Mouse (Mus musculus) hindlimb bud, embryonic 11.5 days (tissue): ENCODE results near the gene Cand2.

ENCODE experiments used
- DNase-seq: peaks from one replicate; pipeline ENCODE4 v3.0.0-alpha.2; 2012; ENCODE audit warnings: low read depth, low spot score; ENCODE audit errors: extremely low spot score

Gene Cand2

DNA sequence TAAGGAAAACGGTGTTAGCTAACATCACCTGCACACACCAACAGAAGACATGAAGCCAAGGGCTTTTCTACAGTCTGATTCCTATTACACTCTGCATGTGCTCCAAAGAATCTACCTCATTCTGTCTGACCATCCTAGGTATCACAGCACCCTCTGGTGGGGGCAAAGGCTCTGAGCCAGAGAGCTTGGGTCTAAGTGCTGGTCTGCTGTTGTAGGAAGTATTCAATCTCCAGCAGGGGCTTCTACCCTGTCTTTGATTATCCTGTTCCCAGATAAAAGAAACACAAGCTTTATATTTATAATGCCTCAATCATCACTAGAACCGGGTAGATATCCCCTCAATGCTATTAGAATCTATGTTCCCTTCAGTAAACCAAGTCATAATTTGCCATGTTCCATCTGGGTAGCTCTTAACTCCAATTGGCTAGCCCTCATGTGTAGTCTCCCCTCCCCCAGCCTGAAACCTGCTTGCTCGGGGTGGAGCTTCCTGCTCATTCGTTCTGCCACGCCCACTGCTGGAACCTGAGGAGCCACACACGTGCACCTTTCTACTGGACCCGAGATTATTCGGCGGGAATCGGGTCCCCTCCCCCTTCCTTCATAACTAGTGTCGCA lies 49.6 kb downstream of the Cand2 start:
- peak; percentile 60 for DNase-seq

GRCm38 (mm10) chr6:115830779-115831601 lies 56.7 kb downstream of the Cand2 start:
- DNase-seq, result no peak

GRCm38 (mm10) chr6:115832152-115832850 lies 58.0 kb downstream of the Cand2 start:
- DNase-seq, result no peak

GRCm38 (mm10) chr6:115833861-115834260 lies 59.5 kb downstream of the Cand2 start:
- no peak for DNase-seq

DNA sequence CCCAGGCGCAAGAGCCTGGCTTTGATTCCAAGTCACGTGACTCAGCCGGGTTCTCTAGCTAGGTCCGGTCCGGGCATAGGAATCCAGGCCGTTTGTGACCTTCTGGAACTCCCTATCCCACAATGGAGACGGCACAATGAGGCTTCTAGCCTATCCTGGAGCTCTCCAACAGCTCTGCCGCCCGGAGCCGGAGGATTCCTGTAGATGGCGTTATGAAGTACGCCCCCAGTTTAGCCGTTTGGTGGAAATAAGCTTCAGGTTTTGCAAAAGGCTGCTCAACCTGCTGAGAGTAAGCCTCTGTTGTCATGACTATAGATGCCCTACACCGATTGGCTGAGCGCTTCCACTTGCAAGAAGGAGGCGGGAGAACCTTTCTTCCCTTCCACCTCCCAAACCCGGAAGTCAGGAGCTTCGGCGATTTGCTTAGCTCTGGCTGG lies 63.8 kb downstream of the Cand2 start, which contains the start of gene Efcab12:
TSS of gene Efcab12 (minus strand) at position 252 of the 437 bp plus-strand sequence.
- DNase-seq, result no peak

DNA sequence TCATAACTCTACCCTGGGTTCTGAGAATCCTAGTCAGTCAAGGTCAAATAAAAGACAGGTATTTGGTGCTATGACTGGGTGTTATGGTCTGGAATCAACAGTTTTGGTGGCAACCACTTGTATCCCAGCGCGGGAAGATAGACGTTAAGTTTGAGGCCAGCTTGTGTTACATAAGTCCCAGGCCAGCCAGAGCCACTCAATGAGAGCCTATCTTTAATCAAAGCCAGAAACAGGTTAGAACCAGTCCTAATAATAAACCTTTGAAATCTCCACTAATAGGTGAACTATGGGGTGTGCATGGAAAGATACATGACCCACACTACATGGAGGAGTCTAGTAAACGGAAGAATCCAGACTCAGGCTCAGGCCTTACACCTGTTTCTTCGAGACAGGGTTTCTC lies 64.4 kb downstream of the Cand2 start:
- no peak for DNase-seq

DNA sequence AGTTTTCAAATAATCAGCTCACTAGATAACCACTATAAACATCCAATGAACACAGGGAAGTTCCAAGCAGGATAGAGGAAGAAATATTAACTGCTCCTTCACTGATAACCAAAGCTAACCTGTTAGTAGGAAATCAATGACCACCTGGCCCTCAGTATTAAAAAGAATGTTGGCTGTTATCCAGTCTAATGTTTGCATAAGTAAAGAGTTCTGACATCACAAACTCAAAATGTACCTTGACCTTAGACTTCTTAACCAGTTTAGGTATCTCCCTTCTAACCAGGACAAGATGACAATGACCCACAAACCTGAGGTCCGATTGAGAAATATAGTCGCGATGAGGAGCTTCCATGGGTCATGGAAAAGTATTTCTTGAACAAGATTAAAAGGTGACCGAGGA lies 70.7 kb downstream of the Cand2 start:
- DNase-seq, result no peak

GRCm38 (mm10) chr6:115846640-115847411 lies 72.5 kb downstream of the Cand2 start:
- no peak for DNase-seq

DNA sequence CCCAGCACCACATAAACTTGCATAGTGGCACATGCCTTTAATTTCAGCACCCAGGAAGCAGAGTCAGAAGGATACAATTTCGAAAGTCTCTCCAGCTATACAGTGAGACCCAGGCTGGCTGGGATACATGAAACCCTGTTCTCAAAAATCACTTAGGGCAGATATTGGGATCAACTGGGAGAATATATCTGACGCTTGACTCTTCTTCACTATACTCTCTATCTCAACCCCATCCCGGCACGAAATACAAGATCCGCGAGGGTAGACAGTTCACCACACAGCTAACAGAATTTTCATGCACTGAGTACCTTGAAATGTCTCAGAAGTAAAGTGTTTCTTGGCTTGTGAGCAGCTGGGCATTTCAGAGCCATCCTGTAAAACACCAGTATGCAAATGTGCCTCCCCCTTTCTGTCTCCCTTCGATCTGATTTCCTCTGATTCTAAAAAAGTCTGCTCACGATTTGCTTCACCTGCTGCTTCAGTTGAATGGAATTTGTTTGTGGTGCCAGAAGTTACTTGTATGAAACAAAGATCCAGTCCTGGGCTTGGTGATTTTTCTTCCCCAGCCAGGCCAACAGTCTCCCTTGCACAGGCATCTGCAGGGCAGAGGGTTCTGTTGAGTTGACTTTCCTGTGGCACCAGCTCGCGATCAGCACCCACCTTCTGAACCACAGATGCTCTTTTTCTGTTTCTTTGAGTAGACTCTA lies 74.4 kb downstream of the Cand2 start:
- DNase-seq, result no peak

DNA sequence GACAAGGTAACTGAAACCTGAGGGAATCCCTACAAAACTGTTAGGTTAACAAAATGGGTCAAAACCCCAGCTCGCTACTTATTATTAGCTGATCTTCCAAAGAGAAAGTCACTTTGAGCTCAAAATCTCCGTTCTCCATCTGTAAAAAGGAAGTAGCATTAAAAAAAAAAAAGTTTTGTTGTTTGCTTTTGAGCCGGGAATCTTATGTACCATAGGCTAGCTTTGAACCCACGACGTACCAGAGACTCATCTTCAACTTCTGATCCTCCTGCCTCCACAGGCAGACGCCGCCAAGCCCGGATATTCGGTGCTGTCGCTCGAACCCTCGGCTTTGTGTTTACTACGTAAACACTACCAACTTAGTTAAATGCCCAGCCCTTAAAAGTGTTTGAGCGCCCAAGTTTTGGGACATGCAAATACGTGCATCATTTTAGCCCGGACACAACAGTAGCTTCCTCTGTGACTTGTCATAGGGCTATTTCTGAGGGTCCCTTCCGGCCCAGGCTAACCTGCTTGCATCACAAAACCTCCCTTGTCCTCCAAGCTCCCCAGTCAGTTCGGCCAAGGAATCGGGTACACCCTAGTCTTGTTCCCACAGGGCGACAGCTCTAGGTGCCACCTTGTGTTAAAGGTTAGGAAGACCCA lies 78.2 kb downstream of the Cand2 start:
- no peak for DNase-seq

- peak; percentile 100 for DNase-seq
These were observed 78.9 kb downstream of the Cand2 start, which contains the start of the genes Mbd4 and Ift122 for GRCm38 (mm10) chr6:115853091-115853813. TSS of gene Mbd4 (minus strand) at chr6:115853371. TSS of gene Ift122 (plus strand) at chr6:115853470.

DNA sequence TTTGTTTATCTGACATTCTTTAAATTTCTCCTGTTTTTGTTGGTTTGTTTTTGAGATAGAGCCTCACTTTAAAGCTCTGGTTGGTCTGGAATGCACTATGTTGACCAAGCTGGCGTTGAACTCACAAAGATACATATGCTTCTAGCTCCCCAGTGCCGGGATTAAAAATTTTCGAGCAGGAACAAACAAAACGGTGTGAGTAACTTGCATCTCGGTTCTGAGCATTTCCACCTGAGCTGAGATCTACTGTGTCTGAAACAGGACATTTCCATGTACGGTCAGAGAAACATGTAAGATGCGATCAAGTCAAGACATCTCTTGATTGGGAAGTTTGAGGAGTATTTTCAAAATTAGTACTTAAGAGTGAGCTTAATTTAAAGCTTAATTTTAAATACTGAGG lies 79.6 kb downstream of the Cand2 start:
- peak; percentile 37 for DNase-seq

GRCm38 (mm10) chr6:115854432-115854831 lies 80.1 kb downstream of the Cand2 start:
- no peak for DNase-seq
